Mouse (Mus musculus): ENCODE results near the gene Adm2.

The Adm2 gene

DNA sequence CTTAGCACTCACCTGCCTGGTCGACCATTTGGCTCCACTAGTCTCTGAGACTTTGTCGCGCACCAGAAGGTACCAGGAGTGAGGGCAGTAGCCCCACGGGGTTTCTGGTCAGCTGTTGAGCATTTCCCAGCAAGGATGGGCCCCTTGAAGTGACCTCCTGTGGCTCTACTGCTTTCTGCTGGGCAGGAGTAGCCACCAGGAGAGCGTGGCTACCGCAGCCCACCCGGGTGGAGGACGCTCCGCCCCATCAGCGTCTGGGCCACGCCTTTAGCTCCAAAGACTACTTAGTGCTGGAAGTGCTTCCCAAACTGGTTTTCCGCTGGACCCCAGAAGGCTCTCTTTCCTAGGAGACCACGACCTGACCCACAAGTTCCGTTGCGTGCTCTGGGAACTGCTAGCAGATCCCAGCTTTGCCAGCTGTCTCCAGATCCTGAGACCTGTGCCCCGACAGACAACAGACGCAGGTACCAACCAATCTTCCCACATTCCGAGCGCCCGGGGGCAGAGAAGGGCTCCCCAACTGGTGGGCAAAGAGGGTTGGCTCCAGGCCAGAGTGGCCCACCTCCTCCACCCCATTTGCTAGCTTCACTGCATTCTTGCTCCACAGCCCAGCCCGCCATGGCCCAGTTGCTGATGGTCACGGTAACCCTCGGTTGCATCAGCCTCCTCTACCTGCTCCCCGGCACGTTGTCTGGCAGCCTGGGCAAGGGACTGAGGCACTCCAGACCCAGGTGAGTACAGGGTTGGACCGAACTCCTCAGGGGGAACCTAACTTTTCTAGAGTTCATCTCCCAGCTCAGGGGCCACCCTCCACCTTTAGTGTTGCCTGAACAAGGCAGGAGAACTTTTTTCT, at the start of gene Adm2:
Gene Adm2, plus strand, starts transcription at position 51 of the 853 bp plus-strand sequence.
- no peak for DNase-seq (ENCODE audit: low spot score)

- no peak for DNase-seq (ENCODE audit: low spot score)
Measured at GRCm38 (mm10) chr15:89275497-89275896, 47.0 kb upstream of the Adm2 start.

DNA sequence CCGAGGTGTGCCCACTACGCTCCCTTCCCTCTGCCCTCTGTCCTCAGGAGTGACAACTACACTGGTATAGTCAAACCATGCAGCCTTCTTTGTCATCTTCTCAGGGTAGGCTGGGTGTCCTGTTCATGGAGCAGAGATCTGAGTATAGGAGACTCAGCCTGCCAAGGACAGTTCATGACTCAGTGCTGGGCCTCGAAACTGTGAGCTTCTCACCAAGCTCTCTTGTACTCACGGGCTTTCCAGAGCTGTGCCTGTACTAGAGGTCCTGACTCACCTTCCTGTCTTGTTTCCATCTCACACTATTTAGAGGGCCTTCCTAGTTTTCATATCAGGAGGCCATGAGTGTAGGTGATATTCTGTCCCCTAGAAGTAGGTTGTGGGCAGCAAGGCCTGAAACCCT, 45.2 kb upstream of the Adm2 start:
- DNase-seq (ENCODE audit: low spot score), result no peak

GRCm38 (mm10) chr15:89282546-89282945, 40.0 kb upstream of the Adm2 start:
- no peak for DNase-seq (ENCODE audit: low spot score)

DNA sequence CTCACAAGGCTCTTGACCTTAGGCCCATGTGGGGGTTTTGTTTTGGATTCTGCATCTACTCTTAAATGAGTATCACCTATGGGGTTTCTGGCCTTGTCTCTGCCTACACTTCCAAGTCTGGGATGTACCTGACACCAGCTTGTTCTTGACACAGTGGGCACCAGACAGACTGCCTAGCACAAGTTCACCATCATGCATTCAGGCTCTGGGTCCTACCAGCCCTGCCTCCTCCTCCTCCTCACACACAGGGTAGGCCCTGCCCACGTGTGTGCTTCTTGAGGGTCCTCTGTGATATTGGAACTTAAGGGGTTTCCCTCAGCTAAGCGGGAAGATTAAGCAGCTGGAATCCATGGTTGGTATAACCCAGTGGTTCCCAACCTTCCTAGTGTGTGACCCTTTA, 38.4 kb upstream of the Adm2 start:
- DNase-seq (ENCODE audit: low spot score), result no peak

GRCm38 (mm10) chr15:89285004-89285403, 37.5 kb upstream of the Adm2 start:
- no peak for DNase-seq (ENCODE audit: low spot score)

GRCm38 (mm10) chr15:89285478-89285877, 37.0 kb upstream of the Adm2 start:
- no peak for DNase-seq (ENCODE audit: low spot score)

DNA sequence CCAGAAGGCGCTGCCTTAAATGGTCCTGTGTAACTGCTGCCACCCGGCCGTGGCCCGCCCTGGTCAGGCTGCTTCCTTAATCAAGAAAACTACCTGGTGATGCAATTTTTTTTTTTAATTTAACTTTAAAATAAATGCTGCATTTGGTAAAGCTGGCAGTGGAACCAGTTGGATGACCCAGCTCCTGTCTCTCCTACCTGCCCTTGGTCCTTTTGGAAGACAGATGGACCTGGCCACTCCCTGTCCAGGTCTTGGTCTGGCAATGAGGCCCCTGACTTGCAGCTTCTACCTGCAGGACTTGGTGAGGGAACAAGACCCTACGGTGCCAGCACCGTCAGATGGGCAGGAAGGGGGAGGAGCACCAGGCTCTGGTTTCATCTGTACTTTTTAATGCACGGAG, 36.4 kb upstream of the Adm2 start:
- no peak for DNase-seq (ENCODE audit: low spot score)

- no peak for DNase-seq (ENCODE audit: low spot score)
Measured at GRCm38 (mm10) chr15:89286582-89286981, 35.9 kb upstream of the Adm2 start.

DNA sequence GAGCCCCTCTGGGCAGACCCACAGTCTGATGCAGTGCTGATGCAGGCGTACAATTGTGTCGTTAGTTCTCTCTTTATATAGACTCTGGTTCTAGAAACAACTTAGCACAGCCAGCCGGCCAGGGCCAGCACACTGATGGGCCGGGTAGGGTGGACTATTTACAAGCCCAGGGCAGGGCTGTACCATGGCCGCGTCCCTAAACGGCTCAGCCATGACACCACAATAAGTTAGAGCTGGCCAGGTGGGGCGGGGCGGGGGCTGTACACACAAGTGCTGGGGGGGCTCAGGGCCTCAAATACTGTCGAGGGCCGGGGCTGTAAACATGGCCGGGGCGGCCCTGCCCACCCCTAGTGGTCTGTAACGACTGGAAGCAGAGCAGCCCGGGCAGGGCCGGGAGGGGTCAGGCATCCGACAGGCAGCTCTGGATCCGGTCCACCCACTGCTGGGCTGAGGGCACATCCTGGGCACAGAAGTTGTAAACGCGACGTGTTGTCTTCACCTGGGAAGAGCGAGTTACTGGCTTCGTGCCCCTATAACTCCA, 34.2 kb upstream of the Adm2 start:
- DNase-seq (ENCODE audit: low spot score), result no peak

GRCm38 (mm10) chr15:89289455-89289854, 33.1 kb upstream of the Adm2 start:
- no peak for DNase-seq (ENCODE audit: low spot score)

- DNase-seq (ENCODE audit: low spot score), result no peak
Measured at GRCm38 (mm10) chr15:89291521-89291920, 31.0 kb upstream of the Adm2 start.

DNA sequence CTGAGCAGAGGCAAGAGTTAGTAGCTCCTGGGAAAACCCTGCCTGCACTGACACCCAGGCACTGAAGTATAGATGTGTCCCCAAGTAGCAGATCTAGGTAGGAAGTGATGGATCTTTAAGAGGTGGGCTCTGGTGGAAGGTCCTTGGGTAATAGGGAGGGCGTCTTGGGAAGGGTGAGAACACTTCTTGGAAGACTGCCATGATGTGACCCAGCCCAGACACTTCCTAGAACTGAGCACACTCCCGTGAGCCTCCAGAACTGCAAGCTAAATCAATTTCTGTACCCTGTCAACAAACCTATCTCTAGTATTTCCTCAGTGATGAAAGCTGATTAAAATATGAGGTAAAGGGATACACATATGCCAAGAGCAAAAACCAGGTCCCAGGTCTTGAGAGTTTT, 29.7 kb upstream of the Adm2 start:
- DNase-seq (ENCODE audit: low spot score), result no peak

GRCm38 (mm10) chr15:89293778-89294177, 28.7 kb upstream of the Adm2 start:
- no peak for DNase-seq (ENCODE audit: low spot score)

DNA sequence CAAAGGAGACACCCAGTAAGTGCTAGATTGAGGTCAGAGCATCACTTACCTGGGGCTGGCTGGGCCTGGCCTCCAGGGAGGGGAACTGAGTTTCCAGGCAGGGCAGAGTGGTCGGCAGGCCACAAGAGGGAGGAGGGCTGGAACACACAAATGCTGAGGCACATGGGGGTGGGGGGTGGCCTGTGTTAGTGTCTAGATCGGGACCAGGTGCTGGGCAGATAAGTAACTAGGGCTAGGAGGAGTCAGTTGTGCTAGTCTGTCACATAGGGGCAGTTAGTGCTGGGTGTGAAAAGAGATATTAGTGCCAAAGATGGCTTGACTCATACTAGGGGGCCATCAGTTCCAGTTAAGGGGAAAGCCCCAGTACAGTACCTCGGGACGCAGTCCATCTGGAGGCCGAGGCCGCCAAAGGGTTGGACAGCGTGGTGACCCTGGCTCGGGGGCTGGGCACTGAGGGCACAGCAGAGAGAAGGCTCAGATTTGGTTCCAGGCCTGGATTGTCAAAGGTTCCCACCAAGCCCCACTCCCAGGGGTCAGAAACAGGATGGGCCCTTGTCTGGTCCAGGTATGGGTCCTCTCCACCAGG, 26.8 kb upstream of the Adm2 start:
- DNase-seq (ENCODE audit: low spot score), result no peak

DNA sequence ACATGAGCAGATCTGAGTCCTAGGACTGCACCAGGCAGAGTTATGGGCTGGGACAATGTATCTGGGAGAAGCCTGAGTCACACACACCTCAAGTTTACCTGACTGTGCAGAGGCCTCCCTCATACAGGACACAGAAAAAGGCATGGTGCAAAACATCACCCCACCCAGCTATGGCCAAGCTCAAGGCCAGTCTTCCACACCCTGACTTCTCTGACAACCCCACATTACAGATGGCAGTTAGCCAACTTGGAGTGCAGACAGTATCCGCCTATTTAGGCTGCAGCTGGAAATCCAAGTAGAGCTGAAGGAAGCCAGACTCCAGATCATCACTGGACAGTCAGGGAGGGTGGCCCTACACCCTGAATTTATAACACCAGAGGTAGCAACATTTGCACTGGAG, 26.1 kb upstream of the Adm2 start:
- DNase-seq (ENCODE audit: low spot score), result no peak

- DNase-seq (ENCODE audit: low spot score), result no peak
Measured at GRCm38 (mm10) chr15:89297695-89298094, 24.8 kb upstream of the Adm2 start.

DNA sequence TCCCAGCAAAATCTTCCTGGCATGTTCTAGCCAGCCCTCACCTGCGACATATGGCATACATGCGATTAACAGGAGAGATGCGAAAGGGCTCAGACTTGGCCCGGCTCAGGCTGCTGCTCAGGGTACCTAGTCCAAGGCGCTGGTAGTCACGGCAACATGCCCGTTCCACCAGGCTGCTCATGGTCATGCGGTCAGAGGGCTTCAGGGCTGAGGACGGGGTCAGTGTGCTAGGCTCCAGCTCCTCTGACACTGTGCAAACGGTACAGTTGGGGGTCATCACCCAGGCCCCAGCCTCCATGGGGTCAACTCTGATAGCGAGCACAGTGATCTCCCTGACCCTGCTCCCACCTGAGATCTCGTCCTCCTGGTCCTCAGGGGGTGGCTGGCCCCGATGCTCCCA, 22.3 kb upstream of the Adm2 start:
- no peak for DNase-seq (ENCODE audit: low spot score)

- DNase-seq (ENCODE audit: low spot score), result no peak
Measured at GRCm38 (mm10) chr15:89300600-89300999, 21.9 kb upstream of the Adm2 start.

GRCm38 (mm10) chr15:89305966-89306365, 16.6 kb upstream of the Adm2 start:
- DNase-seq (ENCODE audit: low spot score), result no peak

- no peak for DNase-seq (ENCODE audit: low spot score)
Measured at GRCm38 (mm10) chr15:89307461-89307860, 15.1 kb upstream of the Adm2 start.

DNA sequence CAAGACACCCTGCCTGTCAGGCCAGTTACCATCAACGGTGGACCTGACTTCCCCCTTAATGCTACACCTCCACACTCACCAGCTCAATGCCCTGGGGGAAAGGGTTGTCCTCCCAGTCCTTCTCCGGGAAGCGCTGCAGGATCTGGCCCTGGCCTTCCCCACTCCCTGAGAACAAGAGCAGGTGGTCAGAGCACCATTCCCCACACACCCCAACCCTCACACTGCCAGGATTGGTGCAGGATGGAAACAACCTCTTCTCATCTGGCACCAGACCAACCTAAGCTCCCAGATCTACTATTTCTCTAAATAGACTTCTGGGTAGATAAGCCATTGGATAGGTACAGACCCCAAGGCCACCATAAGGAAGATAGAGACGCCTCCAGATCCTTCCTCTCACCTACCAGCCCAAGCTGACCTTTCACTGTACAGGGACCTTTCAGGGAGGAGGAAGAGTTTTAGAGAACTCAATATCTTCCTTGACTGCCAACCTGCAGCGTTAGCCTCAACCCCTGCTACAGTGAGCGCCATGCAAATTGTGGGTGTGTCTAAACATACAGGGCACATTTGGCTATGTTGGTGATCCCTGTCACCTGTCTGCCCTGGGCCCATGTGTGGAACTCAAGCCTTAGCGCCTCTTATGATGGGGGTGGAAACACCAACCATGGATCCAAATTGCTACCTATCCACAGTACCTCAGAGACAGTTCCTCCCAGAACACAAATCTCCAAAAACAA, 13.9 kb upstream of the Adm2 start:
- no peak for DNase-seq (ENCODE audit: low spot score)

- DNase-seq (ENCODE audit: low spot score), result peak; percentile 33
Measured at GRCm38 (mm10) chr15:89309962-89310498, 12.5 kb upstream of the Adm2 start.
